Mouse (Mus musculus) liver, embryonic 11.5 days (tissue): ENCODE measurements around the gene Tmem222. TPM values are rescaled to one million over a fixed set of nuclear protein-coding genes. Genes with fewer than 3 reads are reported as not detected.

Experiments used
- ATAC-seq: fragments of 200-750 bp; cut with Nextera tagmentation; replicated peaks from 2 replicates; pipeline ENCODE4 v1.8.0; 2017; ENCODE audit warnings: moderate number of reproducible peaks, mild to moderate bottlenecking, moderate TSS enrichment, moderate library complexity; ENCODE audit not compliant: low FRiP score
- DNase-seq: peaks from one replicate; pipeline ENCODE4 v3.0.0-alpha.2; 2017; ENCODE audit warnings: low spot score
- H3K27ac ChIP-seq: fragments of 300-500 bp; sonication (generic); 2 replicates; pipeline ENCODE4 v1.5.1; 2014; ENCODE audit warnings: mild to moderate bottlenecking, low read depth, low read length, control low read depth
- H3K27me3 ChIP-seq: fragments of 300-500 bp; sonication (generic); replicated peaks from 2 replicates; pipeline ENCODE4 v1.6.1; 2014; ENCODE audit warnings: low read length, mixed read lengths; ENCODE audit not compliant: control insufficient read depth, insufficient read depth
- H3K36me3 ChIP-seq: fragments of 300-500 bp; sonication (generic); 2 replicates; pipeline ENCODE4 v1.6.1; 2014; ENCODE audit warnings: mild to moderate bottlenecking, low read length, moderate library complexity, mixed read lengths; ENCODE audit not compliant: control insufficient read depth, insufficient read depth
- H3K4me1 ChIP-seq: fragments of 300-500 bp; sonication (generic); replicated peaks from 2 replicates; pipeline ENCODE4 v1.6.1; 2014; ENCODE audit warnings: low read length, mixed read lengths; ENCODE audit not compliant: control insufficient read depth, insufficient read depth
- H3K4me2 ChIP-seq: fragments of 300-500 bp; sonication (generic); 2 replicates; pipeline ENCODE4 v1.6.1; 2014; ENCODE audit warnings: mild to moderate bottlenecking, control low read depth, moderate library complexity
- H3K4me3 ChIP-seq: fragments of 300-500 bp; sonication (generic); 2 replicates; pipeline ENCODE4 v1.5.1; 2014; ENCODE audit warnings: low read depth, low read length, control low read depth
- H3K9ac ChIP-seq: fragments of 300-500 bp; sonication (generic); 2 replicates; pipeline ENCODE4 v1.6.1; 2014; ENCODE audit warnings: low read depth, low read length, control low read depth
- H3K9me3 ChIP-seq: fragments of 300-500 bp; sonication (generic); 2 replicates; pipeline ENCODE4 v1.6.1; 2016; ENCODE audit warnings: low read length, inconsistent platforms, mixed read lengths; ENCODE audit not compliant: control insufficient read depth
- WGBS: fragments of 180-500 bp; shearing (Covaris S2); extraction: QIAGEN DNeasy Blood & Tissue Kit; methylation state at CpG from one replicate; pipeline ENCODE4 v1.1.7; 2014; 5-methylcytosine and 5-hydroxymethylcytosine counted together
- polyA plus RNA-seq: library from polyadenylated mRNA; unstranded; fragments of >200 nt; fragmentation: Nextera tagmentation; extraction: Ambion mirVana; gene quantifications from 2 replicates; pipeline ENCODE4 v1.2.1, GENCODE M21; 2014

The Tmem222 gene
- polyA plus RNA-seq, 1 experiment from 2014 or later: 74.2 TPM

DNA sequence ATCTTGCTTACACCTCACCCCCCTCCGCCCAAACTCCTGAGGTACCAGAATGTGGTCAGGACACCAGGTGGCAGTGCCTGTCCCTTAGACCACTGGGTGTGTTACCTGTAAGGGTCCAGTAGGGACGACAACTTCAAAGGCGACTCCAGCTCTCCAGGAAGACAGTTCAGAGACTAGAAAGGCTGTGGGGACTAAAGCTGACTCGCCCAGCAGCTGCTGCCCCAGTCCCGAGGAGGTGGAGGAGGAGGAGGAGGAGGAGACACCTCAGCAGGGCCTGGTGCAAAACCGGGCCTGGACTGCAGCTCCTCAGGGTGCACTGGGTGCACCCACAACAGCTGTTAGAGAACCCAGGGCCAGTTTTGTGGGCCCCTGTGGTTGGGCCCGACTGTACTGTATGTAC, 14.7 kb downstream of the Tmem222 start, which contains the start of gene Sytl1:
Gene Sytl1 (minus strand): TSS at position 232 of the 400 bp plus-strand sequence.
- Histone ChIP-seq H3K36me3 (peaks cover 28% of the 10 kb centered on the region), H3K4me1 (peaks cover 5% of the 10 kb centered on the region; the same call in 1 of the 2 replicates), H3K27me3 (peaks cover 4% of the 10 kb centered on the region), H3K9me3 (no peaks in the 10 kb centered on the region), H3K4me3 (no peak within 1 kb of the TSS), H3K9ac (no peak within 1 kb of the TSS), H3K27ac (no peak within 1 kb of the TSS), H3K4me2 (no peak within 1 kb of the TSS)
- WGBS: 32% methylated on average over 7 of the region's 7 CpGs
- no peak for ATAC-seq
- no peak for DNase-seq

DNA sequence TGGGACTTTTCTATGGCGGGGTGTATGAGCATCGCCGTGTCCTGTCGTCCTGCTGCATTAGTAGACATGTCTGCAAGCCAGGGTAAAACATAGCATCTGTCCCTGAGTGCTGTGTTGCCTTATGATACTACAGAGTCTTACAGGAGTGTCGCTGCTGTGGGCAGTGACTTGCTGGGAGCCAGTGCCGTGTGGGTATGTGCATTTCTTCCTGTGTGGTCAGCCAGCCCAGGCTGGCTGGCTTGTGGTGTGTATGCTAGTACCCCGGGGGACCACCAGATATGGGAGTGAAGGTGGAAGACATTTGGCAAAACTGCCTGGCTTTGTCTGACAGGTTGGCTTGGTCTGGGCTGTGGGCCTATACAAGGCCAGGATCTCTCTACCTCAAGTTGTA, 15.2 kb downstream of the Tmem222 start:
- H3K4me3 ChIP-seq: no peak overlapping the region
- peaks cover 9% of the 10 kb centered on the region for H3K27me3 ChIP-seq
- peaks cover 5% of the 10 kb centered on the region; the same call in 1 of the 2 replicates for H3K4me1 ChIP-seq
- no peaks in the 10 kb centered on the region for H3K9me3 ChIP-seq
- H3K36me3 ChIP-seq: peaks cover 23% of the 10 kb centered on the region
- H3K9ac ChIP-seq: no peak overlapping the region
- DNase-seq (no peak), ATAC-seq (no peak)
- H3K27ac ChIP-seq: no peak overlapping the region
- no peak overlapping the region for H3K4me2 ChIP-seq
- WGBS: 59% methylated on average over 7 of the region's 7 CpGs

- Histone ChIP-seq H3K9ac (no peak overlapping the region), H3K4me3 (no peak overlapping the region), H3K27ac (no peak overlapping the region), H3K4me2 (no peak overlapping the region), H3K36me3 (peaks cover 23% of the 10 kb centered on the region), H3K4me1 (peaks cover 5% of the 10 kb centered on the region; the same call in 1 of the 2 replicates), H3K27me3 (peaks cover 15% of the 10 kb centered on the region), H3K9me3 (no peaks in the 10 kb centered on the region)
- 59% methylated on average over 10 of the region's 10 CpGs for WGBS
- ATAC-seq: no peak
- no peak for DNase-seq
These were observed 15.8 kb downstream of the Tmem222 start for GRCm38 (mm10) chr4:133261641-133262374.

GRCm38 (mm10) chr4:133257798-133258408, 19.7 kb downstream of the Tmem222 start:
- DNase-seq (no peak), ATAC-seq (no peak)
- H3K9me3 ChIP-seq: no peaks in the 10 kb centered on the region
- 65% methylated on average over 12 of the region's 12 CpGs for whole genome bisulfite sequencing
- H3K36me3 ChIP-seq: no peaks in the 10 kb centered on the region
- no peak overlapping the region for H3K9ac ChIP-seq
- H3K27me3 ChIP-seq: peaks cover 30% of the 10 kb centered on the region
- H3K27ac ChIP-seq: no peak overlapping the region
- H3K4me2 ChIP-seq: no peak overlapping the region
- peaks cover 2% of the 10 kb centered on the region; the same call in 1 of the 2 replicates for H3K4me1 ChIP-seq
- H3K4me3 ChIP-seq: no peak overlapping the region

DNA sequence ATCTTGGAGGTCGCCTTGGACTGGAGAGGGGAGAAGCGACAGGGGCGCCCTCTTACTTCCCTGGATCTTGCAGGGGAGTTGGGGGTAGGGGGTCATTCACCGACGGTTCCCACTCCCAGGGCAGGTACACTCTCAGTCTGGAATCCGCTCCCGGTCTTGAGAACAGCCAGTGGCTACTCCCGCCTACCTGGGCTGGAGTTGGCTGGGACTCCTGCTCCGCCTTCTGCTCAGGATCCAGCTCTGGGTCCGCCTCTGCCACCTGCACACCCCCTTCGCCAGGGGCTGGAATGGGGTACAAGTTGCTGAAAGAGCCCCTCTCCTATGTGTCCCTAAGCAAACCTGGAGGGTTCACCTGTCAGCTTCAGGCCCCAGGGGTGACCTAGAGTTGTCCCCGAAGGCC, 20.4 kb downstream of the Tmem222 start:
- no peak for DNase-seq
- peak overlapping the region; percentile 12; the same call in 1 of the 2 replicates for H3K4me2 ChIP-seq

DNA sequence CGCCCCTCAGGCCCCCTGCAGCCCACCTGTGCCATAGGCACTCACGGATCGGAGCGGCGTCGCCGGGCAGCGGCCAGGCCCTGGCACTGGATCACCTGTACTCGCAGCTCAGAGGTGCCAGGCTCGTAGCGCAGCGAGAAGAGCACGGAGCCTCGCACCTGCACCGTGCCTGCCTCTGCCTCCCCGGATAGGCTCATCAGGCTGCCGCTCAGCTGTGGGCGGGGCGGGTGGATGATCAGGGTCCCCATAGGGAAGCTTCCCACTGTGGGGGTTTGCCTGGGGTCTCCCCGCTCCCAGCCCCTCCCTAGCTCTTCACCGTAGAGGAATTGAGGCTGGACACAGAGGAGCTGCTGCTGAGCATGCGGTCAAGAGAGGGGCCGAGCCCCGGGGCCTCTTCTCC, 20.8 kb downstream of the Tmem222 start:
- peak overlapping the region; percentile 12; the same call in 1 of the 2 replicates for H3K4me2 ChIP-seq
- DNase-seq (no peak), ATAC-seq (no peak)
- H3K9ac ChIP-seq: no peak overlapping the region
- H3K36me3 ChIP-seq: no peaks in the 10 kb centered on the region
- WGBS: 18% methylated on average over 24 of the region's 24 CpGs
- no peaks in the 10 kb centered on the region for H3K9me3 ChIP-seq
- peaks cover 36% of the 10 kb centered on the region for H3K27me3 ChIP-seq
- H3K4me3 ChIP-seq: no peak overlapping the region
- H3K27ac ChIP-seq: no peak overlapping the region
- no peaks in the 10 kb centered on the region for H3K4me1 ChIP-seq

More for the DNA sequence above, 20.4 kb downstream of the Tmem222 start:
- H3K4me3 ChIP-seq: no peak overlapping the region
- H3K27me3 ChIP-seq: peaks cover 32% of the 10 kb centered on the region
- no peaks in the 10 kb centered on the region for H3K9me3 ChIP-seq
- no peaks in the 10 kb centered on the region for H3K36me3 ChIP-seq
- WGBS: 41% methylated on average over 12 of the region's 12 CpGs
- H3K4me1 ChIP-seq: no peaks in the 10 kb centered on the region
- H3K27ac ChIP-seq: no peak overlapping the region
- no peak for ATAC-seq
- no peak overlapping the region for H3K9ac ChIP-seq

GRCm38 (mm10) chr4:133255392-133255791, 22.2 kb downstream of the Tmem222 start:
- no peak overlapping the region for H3K4me2 ChIP-seq
- H3K9ac ChIP-seq: no peak overlapping the region
- peaks cover 48% of the 10 kb centered on the region for H3K27me3 ChIP-seq
- no peak for DNase-seq
- H3K9me3 ChIP-seq: no peaks in the 10 kb centered on the region
- ATAC-seq: no peak
- no peak overlapping the region for H3K27ac ChIP-seq
- no peak overlapping the region for H3K4me3 ChIP-seq
- 55% methylated on average over 6 of the region's 6 CpGs for WGBS
- H3K4me1 ChIP-seq: peaks cover 6% of the 10 kb centered on the region
- H3K36me3 ChIP-seq: no peaks in the 10 kb centered on the region

DNA sequence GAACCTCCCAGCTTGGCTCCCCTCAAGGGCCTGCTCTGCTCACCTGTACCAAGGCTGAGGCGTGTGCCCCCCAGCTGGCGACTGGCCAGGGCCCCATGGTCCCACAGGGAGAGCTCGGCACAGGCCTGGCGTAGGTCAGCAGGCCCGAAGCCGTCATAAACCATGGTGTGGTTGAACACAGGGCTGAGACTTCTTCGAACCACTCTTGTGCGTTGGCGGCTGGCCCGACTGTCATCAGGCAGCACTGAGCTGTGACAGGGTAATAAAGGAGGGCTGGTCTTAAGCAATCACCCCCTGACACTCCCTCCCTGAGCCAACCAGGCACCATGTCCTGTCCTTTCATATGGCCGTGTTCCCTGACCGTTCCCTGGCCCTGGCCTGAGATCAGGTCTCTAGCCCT, 24.2 kb downstream of the Tmem222 start:
- Histone ChIP-seq H3K9ac (no peak overlapping the region), H3K4me2 (no peak overlapping the region), H3K4me1 (peaks cover 15% of the 10 kb centered on the region), H3K27me3 (peaks cover 54% of the 10 kb centered on the region), H3K9me3 (no peaks in the 10 kb centered on the region), H3K36me3 (no peaks in the 10 kb centered on the region), H3K4me3 (no peak overlapping the region), H3K27ac (no peak overlapping the region)
- 88% methylated on average over 12 of the region's 12 CpGs for WGBS
- ATAC-seq (no peak), DNase-seq (no peak)
